Mouse (Mus musculus) hindbrain, embryonic 15.5 days (tissue): ENCODE results near the gene Slc25a12. TPM values are rescaled to one million over a fixed set of nuclear protein-coding genes. Genes with fewer than 3 reads are reported as not detected.
"Not testable (repeated sequence)": the region's sequence is repeated elsewhere in the genome, so short reads cannot be mapped to it uniquely, and the experiment has no call there.

Experiments used
- ATAC-seq: fragments of 200-750 bp; cut with Nextera tagmentation; 2 replicates; pipeline ENCODE4 v1.8.0; 2017; ENCODE audit warnings: low read depth, moderate number of reproducible peaks, moderate TSS enrichment; ENCODE audit not compliant: low FRiP score
- H3K27ac ChIP-seq: fragments of 300-500 bp; sonication (generic); replicated peaks from 2 replicates; pipeline ENCODE4 v1.5.1; 2015; ENCODE audit warnings: mild to moderate bottlenecking, inconsistent platforms
- H3K27me3 ChIP-seq: fragments of 300-500 bp; sonication (generic); 2 replicates; pipeline ENCODE4 v1.6.1; 2015; ENCODE audit warnings: control low read depth, inconsistent platforms
- H3K36me3 ChIP-seq: fragments of 300-500 bp; sonication (generic); 2 replicates; pipeline ENCODE4 v1.6.1; 2015; ENCODE audit warnings: control low read depth, inconsistent platforms
- H3K4me1 ChIP-seq: fragments of 300-500 bp; sonication (generic); replicated peaks from 2 replicates; pipeline ENCODE4 v1.6.1; 2015; ENCODE audit warnings: control low read depth, inconsistent platforms
- H3K4me2 ChIP-seq: fragments of 300-500 bp; sonication (generic); 2 replicates; pipeline ENCODE4 v1.6.1; 2015; ENCODE audit warnings: moderate library complexity, mild to moderate bottlenecking, inconsistent platforms
- H3K4me3 ChIP-seq: fragments of 300-500 bp; sonication (generic); 2 replicates; pipeline ENCODE4 v1.5.1; 2015; ENCODE audit warnings: mild to moderate bottlenecking, inconsistent platforms
- H3K9ac ChIP-seq: fragments of 300-500 bp; sonication (generic); 2 replicates; pipeline ENCODE4 v1.6.1; 2015; ENCODE audit warnings: inconsistent platforms
- H3K9me3 ChIP-seq: fragments of 300-500 bp; sonication (generic); 2 replicates; pipeline ENCODE4 v1.6.1; 2016; ENCODE audit warnings: control low read depth, inconsistent platforms
- WGBS: fragments of 180-500 bp; shearing (Covaris S2); methylation state at CpG from one replicate; pipeline ENCODE4 v1.1.7; 2015; 5-methylcytosine and 5-hydroxymethylcytosine counted together
- polyA plus RNA-seq: library from polyadenylated mRNA; unstranded; fragments of >200 nt; fragmentation: Nextera tagmentation; extraction: Ambion mirVana; gene quantifications from 2 replicates; pipeline ENCODE4 v1.2.1, GENCODE M21; 2015

Gene Slc25a12
- 105 and 112 TPM in 2 replicates for polyA plus RNA-seq

GRCm38 (mm10) chr2:71367125-71367880 is at the start of gene Slc25a12:
Slc25a12 (minus strand) TSS chr2:71367749.
- peak within 1 kb of the TSS; percentile 66 for H3K4me2 ChIP-seq
- no peaks in the 10 kb centered on the region for H3K27me3 ChIP-seq
- H3K4me1 ChIP-seq = peaks cover 29% of the 10 kb centered on the region
- under 1% methylated on average over 57 of the region's 57 CpGs for WGBS
- H3K4me3 ChIP-seq = peak within 1 kb of the TSS; percentile 80
- peak within 1 kb of the TSS; percentile 87 for H3K9ac ChIP-seq
- H3K36me3 ChIP-seq = no peaks in the 10 kb centered on the region
- H3K9me3 ChIP-seq = no peaks in the 10 kb centered on the region
- H3K27ac ChIP-seq = peak within 1 kb of the TSS; percentile 92
- ATAC-seq = peak; percentile 95

- WGBS = 98% methylated on average over 1 of the region's 1 CpGs
- no peaks in the 10 kb centered on the region for H3K9me3 ChIP-seq
- no peak overlapping the region for H3K9ac ChIP-seq
Measured at GRCm38 (mm10) chr2:71405613-71406012, 38.1 kb upstream of the Slc25a12 start.

GRCm38 (mm10) chr2:71389864-71390263 is 22.3 kb upstream of the Slc25a12 start:
- no peaks in the 10 kb centered on the region for H3K9me3 ChIP-seq
- peaks cover 13% of the 10 kb centered on the region for H3K4me1 ChIP-seq
- H3K4me3 ChIP-seq = peak overlapping the region; percentile 88
- peaks cover 5% of the 10 kb centered on the region; the same call in 1 of the 2 replicates for H3K36me3 ChIP-seq
- 68% methylated on average over 9 of the region's 9 CpGs for WGBS
- no peak for ATAC-seq
- H3K27me3 ChIP-seq = no peaks in the 10 kb centered on the region
- no peak overlapping the region for H3K27ac ChIP-seq
- H3K9ac ChIP-seq = peak overlapping the region; percentile 61
- peak overlapping the region; percentile 79 for H3K4me2 ChIP-seq

More at GRCm38 (mm10) chr2:71405613-71406012, 38.1 kb upstream of the Slc25a12 start:
- peaks cover 8% of the 10 kb centered on the region for H3K36me3 ChIP-seq
- H3K4me3 ChIP-seq = no peak overlapping the region
- H3K4me1 ChIP-seq = no peaks in the 10 kb centered on the region
- no peak overlapping the region for H3K4me2 ChIP-seq
- ATAC-seq = no peak
- H3K27me3 ChIP-seq = no peaks in the 10 kb centered on the region
- H3K27ac ChIP-seq = no peak overlapping the region

GRCm38 (mm10) chr2:71388951-71389763 is 21.6 kb upstream of the Slc25a12 start, which contains the start of gene Hat1:
Hat1 (plus strand) TSS chr2:71388958.
- peaks cover 2% of the 10 kb centered on the region; the same call in 1 of the 2 replicates for H3K36me3 ChIP-seq
- H3K9ac ChIP-seq = peak within 1 kb of the TSS; percentile 61
- peak within 1 kb of the TSS; percentile 69 for H3K27ac ChIP-seq
- H3K27me3 ChIP-seq = no peaks in the 10 kb centered on the region
- H3K4me2 ChIP-seq = peak within 1 kb of the TSS; percentile 79
- no peaks in the 10 kb centered on the region for H3K9me3 ChIP-seq
- peaks cover 13% of the 10 kb centered on the region for H3K4me1 ChIP-seq
- under 1% methylated on average over 66 of the region's 66 CpGs for WGBS
- peak within 1 kb of the TSS; percentile 88 for H3K4me3 ChIP-seq
- ATAC-seq = peak; percentile 99

- Histone ChIP-seq H3K9me3 (no peaks in the 10 kb centered on the region), H3K27ac (no peak overlapping the region), H3K9ac (no peak overlapping the region), H3K4me3 (no peak overlapping the region), H3K36me3 (no peaks in the 10 kb centered on the region), H3K4me2 (no peak overlapping the region), H3K27me3 (no peaks in the 10 kb centered on the region), H3K4me1 (peaks cover 13% of the 10 kb centered on the region)
- 95% methylated on average over 6 of the region's 6 CpGs for WGBS
- no peak for ATAC-seq
Measured at GRCm38 (mm10) chr2:71387766-71388165, 20.2 kb upstream of the Slc25a12 start.

GRCm38 (mm10) chr2:71383890-71384289 is 16.3 kb upstream of the Slc25a12 start:
- peaks cover 4% of the 10 kb centered on the region for H3K4me1 ChIP-seq
- H3K9ac ChIP-seq = no peak overlapping the region
- no peaks in the 10 kb centered on the region for H3K27me3 ChIP-seq
- H3K4me2 ChIP-seq = no peak overlapping the region
- no peak overlapping the region for H3K4me3 ChIP-seq
- no peak for ATAC-seq
- H3K9me3 ChIP-seq = no peaks in the 10 kb centered on the region
- WGBS = 47% methylated on average over 11 of the region's 11 CpGs
- no peaks in the 10 kb centered on the region for H3K36me3 ChIP-seq
- no peak overlapping the region for H3K27ac ChIP-seq

- no peaks in the 10 kb centered on the region for H3K9me3 ChIP-seq
Measured at GRCm38 (mm10) chr2:71381962-71382361, 14.4 kb upstream of the Slc25a12 start.

GRCm38 (mm10) chr2:71377426-71377825 is 9.9 kb upstream of the Slc25a12 start:
- no peak overlapping the region for H3K4me2 ChIP-seq
- H3K36me3 ChIP-seq = no peaks in the 10 kb centered on the region
- H3K4me1 ChIP-seq = no peaks in the 10 kb centered on the region
- H3K9me3 ChIP-seq = no peaks in the 10 kb centered on the region
- H3K9ac ChIP-seq = no peak overlapping the region
- no peak overlapping the region for H3K27ac ChIP-seq
- ATAC-seq = no peak
- no peaks in the 10 kb centered on the region for H3K27me3 ChIP-seq
- WGBS = 88% methylated on average over 5 of the region's 5 CpGs
- H3K4me3 ChIP-seq = no peak overlapping the region

More at GRCm38 (mm10) chr2:71381962-71382361, 14.4 kb upstream of the Slc25a12 start:
- Histone ChIP-seq H3K36me3 (no peaks in the 10 kb centered on the region), H3K27me3 (no peaks in the 10 kb centered on the region), H3K9ac (no peak overlapping the region), H3K4me2 (no peak overlapping the region), H3K4me3 (no peak overlapping the region), H3K27ac (no peak overlapping the region), H3K4me1 (no peaks in the 10 kb centered on the region)
- ATAC-seq = no peak
- WGBS = 83% methylated on average over 4 of the region's 4 CpGs

- 50% methylated on average over 11 of the region's 11 CpGs for WGBS
- no peak for ATAC-seq
Measured at GRCm38 (mm10) chr2:71376433-71376906, 8.9 kb upstream of the Slc25a12 start.

GRCm38 (mm10) chr2:71374275-71375155 is 7.0 kb upstream of the Slc25a12 start:
- ATAC-seq = no peak

More at GRCm38 (mm10) chr2:71376433-71376906, 8.9 kb upstream of the Slc25a12 start:
- no peaks in the 10 kb centered on the region for H3K27me3 ChIP-seq
- H3K4me1 ChIP-seq = no peaks in the 10 kb centered on the region
- no peak overlapping the region for H3K27ac ChIP-seq
- H3K36me3 ChIP-seq = no peaks in the 10 kb centered on the region
- H3K9me3 ChIP-seq = no peaks in the 10 kb centered on the region
- H3K9ac ChIP-seq = no peak overlapping the region
- H3K4me3 ChIP-seq = no peak overlapping the region
- peak overlapping the region; percentile 17 for H3K4me2 ChIP-seq

GRCm38 (mm10) chr2:71372261-71372660 is 4.7 kb upstream of the Slc25a12 start:
- not testable (repeated sequence) for H3K9me3 ChIP-seq, H3K27ac ChIP-seq, H3K36me3 ChIP-seq, H3K9ac ChIP-seq, H3K4me1 ChIP-seq, H3K4me3 ChIP-seq, ATAC-seq, H3K4me2 ChIP-seq, H3K27me3 ChIP-seq
- whole genome bisulfite sequencing = 90% methylated on average over 4 of the region's 4 CpGs

More at GRCm38 (mm10) chr2:71374275-71375155, 7.0 kb upstream of the Slc25a12 start:
- Histone ChIP-seq H3K9ac (no peak overlapping the region), H3K27me3 (no peaks in the 10 kb centered on the region), H3K36me3 (no peaks in the 10 kb centered on the region), H3K4me2 (no peak overlapping the region), H3K9me3 (no peaks in the 10 kb centered on the region), H3K27ac (no peak overlapping the region), H3K4me3 (no peak overlapping the region), H3K4me1 (no peaks in the 10 kb centered on the region)
- 80% methylated on average over 8 of the region's 8 CpGs for WGBS
